Mouse (Mus musculus) MEL-GATA-1-ER (cell line): Measurements from ENCODE around the gene Lmf1.

Experiments used
- DNase-seq: peaks from one replicate; pipeline ENCODE4 v3.0.0-alpha.2; 2012; ENCODE audit warnings: low read depth; ENCODE audit errors: extremely low read depth

Gene Lmf1

DNA sequence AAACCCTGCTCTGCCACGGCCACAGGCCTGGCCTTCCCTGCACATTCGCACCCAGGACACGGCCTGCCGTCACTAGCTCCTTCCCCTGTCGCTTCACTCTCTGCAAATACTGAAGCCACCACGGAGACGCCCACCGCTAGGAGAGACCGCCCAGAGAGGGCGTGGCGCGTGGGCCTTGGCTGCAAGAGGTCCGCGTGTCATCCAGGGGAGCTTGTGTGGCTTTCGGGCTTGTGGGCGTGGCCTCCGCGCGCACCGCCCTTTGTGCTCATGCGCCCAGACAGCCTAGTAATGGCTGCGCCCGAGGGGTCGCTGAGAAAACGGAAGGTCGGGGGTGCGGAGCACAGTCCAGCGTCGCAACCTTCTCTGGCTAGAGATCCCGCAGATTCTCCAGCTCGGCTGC lies at the start of gene Lmf1:
TSS of gene Lmf1 (plus strand) at position 166 of the 400 bp plus-strand sequence.
- DNase-seq, result peak; percentile 87

DNA sequence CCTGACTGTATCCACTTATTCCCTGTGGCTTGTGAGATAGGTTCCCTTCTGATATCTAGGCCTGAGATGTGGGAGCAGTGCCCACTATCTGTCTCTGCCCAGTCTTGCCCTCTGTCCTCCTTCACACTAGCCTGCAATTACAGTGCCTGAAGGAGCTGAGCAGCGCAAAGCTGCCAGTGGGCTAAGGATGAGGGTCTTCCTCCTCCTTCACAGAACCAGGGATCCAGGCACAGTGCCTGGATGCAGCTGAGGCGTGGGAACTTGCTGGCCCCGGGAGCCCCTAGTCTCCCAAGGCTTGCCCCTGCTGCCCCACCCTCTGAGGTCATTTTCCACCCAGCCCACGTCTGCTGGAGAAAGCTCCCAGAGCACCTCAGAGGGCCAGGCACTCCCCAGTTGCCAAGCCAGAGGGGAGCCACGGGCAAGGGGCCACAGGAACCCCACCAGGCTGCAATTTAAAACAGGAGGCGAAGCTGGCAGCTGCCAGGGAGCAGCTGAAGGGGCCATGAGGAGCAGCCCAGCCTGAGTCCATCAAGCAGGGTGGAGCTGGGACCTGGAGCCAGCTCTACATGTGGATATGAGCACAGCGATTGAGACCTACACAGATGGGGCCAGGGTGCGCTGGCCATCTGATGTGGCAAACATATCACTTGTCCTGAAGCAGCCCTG lies 48.4 kb upstream of the Lmf1 start:
- no peak for DNase-seq

DNA sequence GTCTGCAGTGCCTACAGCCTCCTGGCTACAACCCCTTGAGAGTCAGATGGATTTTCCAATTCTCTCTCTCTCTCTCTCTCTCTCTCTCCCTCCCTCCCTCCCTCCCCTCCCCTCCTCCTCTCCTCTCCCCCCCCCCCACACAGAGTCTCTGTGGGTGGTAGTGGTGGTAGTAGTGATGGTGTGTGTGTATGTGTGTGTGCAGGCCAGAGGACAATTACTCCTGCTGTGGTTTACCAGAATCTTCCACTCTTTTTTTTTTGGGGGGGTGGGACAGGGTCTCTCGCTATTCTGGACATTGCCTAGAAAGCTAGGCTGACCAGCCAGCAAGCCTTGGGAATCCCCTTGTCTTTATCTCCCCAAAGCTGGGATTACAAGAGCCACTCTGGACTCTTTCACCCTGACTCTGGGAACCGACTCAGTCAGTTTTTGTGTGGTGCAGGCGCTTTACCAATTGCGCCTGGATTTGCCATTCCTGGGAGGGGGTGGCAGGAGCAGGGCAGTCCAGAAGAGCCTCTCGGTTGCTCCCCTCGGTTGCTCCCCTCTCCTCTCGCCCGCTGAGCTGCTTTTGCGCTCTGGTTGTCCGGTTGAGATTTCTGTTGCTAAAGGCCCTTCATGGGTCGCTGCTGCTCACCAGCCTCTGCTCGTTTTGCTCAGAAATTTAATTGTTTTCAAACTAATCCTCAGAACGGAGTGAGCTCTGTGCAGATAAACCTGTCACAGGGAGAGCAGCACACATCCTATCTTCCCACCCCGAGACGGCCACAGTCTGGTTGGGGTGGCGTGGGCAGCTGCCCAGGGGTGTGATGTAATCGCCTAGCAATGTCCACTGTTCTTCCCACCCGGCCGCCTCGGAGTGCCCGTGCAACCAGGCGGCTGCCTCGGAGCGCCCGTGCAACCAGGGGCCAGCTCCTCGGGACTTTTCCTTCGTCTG lies 39.7 kb upstream of the Lmf1 start:
- no peak for DNase-seq

DNA sequence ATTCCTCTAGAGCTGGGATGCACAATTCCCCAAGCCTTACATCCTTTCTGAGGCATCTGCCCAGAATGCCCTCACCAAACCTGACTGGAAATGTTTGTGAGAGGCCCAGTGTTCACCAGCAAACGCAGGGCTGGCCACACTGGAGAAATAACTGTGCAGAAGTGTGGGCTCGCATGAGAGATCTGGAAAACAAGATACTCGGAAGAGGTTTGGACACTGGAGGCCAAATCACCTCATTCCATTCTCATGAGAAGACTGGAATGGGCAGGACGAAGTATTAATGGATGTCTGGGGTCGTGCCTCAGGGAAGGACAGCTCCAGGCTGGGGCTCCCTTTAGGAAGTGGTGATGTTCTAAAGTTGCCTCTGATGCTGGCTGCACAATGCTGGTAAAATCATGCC lies 38.2 kb upstream of the Lmf1 start:
- DNase-seq, result no peak

DNA sequence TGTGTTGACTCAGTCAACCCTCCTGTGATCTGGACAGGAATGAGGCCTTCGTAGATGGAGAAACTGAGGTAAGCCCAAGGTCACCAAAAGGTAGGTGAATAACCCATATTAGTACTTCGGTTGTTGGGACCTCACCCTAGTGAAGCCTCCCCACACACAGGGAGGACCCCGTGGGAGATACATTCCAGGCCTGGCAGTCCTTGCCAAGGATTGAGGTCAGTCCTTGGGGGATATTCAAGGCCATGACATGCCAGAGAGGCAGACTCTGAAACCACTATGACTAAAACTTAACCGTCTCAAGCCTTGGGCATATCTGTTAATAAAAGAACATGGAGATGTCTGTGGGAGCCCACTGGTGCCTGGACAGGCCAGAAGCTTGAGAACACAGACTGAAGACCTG lies 37.1 kb upstream of the Lmf1 start:
- DNase-seq, result no peak

DNA sequence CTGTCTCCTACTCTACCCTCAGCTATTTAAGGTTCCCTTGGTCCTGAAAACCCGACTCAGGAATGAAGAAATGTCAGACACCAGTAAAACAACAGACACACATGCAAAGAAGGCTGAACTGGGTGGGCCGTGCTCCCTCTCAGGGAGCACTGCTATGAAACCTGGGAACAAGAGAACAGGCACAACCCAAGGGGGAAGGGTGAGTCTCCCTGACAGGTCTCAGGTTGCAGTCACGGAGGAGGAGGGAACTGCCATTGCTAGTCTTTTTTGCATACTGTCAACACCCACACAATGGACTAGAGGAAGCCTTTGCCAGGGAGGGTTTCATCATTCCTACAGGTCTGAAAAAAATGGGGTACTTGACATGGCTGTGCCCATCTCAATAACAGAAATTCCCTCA lies 31.9 kb upstream of the Lmf1 start:
- DNase-seq, result no peak

DNA sequence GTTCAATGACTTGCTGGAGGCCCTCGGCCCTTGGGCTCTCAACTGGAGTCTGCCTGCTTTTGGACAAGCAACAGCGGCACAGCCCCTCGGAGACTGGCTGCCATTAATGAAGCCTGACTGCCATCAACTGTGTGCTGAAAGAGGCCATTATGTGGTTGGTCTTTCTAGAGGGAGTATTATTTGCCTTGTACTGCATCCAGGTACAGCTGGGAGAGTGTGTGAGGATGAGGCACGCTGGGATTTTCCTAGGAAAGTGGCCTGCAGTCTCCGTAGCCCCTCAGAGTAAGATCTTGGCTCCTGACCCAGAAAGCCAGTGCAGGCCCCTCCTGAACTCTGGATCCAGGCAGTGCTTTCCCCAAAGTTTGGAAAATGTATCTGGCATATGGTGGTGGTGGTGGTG lies 28.9 kb upstream of the Lmf1 start:
- DNase-seq, result no peak

DNA sequence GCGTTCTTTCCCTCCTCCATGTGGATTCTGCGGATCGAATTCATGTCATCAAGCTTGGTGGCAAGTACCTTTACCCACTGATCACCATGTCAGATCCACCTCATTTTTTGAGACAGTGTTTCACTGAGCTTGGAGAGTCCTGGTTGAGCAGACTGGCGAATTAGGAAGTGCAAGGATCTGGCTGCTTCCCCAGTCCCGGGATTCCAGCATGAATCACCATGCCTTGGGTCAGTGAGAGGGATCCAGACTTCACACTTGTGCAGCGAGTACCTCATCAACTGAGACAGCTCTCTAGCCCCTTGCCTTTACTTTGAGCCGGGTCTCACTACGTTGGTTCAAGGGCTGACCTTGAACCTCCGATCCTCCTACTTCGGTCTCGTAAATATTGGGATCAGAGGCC lies 27.6 kb upstream of the Lmf1 start:
- no peak for DNase-seq

DNA sequence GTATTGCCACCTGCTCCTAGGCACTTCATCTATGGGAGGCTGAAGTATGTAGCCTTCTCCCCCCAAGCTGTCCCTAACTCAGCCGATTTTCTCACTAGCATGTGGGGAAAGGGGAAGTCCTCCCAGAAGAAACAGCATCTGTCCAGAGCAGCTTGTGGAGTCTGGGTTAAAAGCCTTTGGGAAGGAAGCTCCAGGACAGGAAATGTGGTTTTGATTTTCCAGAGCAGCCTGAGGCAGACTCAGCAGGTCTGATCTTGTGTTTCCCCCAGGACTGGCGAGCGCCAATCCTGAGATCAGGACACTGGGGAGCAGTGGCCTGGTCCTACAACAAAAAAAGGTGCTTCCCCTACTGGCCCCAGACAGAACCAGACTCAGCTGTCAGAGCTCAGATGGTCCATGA lies 23.7 kb upstream of the Lmf1 start:
- no peak for DNase-seq

DNA sequence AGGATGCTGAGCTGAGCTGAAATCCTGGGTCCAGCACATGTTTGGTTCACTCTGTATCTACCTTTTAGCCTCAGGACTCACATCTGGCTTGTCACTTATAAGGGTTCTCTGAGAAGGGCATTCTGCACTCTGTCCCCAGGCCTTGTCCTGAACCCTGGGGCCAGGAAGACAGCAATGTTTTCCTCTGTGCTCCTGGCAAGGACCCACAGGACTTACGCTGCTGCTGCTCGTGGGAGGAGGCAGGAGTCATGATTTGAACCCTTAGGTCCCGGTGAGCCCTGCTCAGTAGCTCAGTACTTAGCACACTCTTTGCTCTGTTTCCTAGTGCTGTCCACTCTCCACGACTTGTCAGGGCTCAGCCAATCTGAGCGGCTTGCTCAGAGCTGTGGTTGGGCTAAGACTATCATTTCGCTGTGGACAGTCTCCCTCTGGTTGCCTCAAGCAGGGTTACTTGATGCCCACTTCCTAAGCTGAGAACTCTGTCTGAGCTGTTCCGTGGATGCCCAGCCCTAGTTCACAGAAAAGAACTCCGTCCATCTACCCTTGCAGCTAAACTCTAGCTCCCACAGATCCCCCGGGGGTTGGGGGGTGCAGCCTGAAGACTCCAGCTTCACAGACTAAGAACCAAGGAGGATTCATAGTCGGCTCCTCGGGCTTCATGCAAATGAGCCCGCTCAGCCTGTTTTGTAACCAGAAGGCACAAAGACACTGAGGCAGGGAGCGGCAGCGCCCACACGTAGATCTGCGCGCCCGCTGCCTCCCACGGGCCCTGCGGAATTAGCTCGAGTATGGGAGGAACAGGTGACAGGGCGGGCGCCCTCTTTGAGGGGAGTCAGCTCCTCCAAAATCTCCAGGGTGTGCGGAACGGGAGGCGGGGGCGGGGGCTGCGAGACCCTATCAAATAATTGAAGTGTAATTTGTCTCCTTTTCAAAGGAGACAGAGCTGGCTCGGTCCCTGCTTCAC lies 22.9 kb upstream of the Lmf1 start:
- DNase-seq, result no peak

DNA sequence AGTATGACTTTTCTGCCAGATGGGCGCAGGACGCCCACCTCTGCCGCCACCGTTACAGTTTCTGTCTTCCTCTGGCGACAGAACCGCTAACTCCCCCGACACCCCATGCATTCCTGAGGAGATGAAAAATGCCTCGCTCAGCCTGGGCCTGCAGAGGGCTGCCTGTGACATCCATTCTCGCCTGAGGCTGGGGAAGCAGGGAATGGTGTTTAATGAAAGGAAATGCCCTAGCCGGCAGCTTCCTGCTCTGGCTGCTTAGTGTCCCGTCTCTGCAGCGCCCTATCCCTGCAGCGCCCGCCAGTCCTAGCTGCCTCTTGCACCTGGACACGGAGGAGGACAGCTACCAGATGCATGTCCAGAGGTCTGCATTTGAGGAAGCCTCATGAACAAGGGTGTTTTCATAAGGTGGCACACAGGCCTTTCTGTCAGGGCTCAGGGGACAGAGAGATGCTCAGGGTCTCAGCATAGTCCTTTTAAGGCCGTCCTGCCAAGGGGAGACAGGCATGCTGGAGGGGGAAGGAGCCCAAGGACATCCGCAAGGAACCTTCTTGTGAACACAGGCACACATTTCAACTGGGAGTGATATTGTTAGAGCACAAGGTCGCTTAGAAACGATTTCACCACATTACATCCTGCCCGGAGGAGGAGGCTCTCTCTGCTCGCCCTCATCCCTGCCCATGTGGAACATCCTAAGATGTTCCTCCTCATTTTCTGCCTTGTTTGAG lies 22.1 kb upstream of the Lmf1 start:
- no peak for DNase-seq

DNA sequence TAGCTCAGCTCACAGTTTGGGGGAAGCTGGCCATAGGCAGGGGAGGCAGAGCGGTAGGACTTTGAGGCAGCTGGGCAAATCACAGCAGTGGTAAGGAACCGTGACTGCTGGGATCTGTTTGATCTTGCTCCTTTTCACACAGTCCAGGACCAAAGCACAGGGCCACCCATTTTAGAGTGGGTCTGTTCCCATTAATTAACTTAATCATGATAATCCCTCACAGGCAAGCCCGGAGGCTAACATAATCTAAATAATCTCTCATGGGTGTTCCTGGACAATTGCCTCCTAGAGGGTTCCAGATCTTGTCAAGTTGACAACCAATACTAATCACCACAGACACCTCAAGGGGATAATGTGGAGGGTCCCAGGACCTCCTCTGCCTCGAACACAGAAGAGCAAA lies 19.3 kb upstream of the Lmf1 start:
- no peak for DNase-seq

DNA sequence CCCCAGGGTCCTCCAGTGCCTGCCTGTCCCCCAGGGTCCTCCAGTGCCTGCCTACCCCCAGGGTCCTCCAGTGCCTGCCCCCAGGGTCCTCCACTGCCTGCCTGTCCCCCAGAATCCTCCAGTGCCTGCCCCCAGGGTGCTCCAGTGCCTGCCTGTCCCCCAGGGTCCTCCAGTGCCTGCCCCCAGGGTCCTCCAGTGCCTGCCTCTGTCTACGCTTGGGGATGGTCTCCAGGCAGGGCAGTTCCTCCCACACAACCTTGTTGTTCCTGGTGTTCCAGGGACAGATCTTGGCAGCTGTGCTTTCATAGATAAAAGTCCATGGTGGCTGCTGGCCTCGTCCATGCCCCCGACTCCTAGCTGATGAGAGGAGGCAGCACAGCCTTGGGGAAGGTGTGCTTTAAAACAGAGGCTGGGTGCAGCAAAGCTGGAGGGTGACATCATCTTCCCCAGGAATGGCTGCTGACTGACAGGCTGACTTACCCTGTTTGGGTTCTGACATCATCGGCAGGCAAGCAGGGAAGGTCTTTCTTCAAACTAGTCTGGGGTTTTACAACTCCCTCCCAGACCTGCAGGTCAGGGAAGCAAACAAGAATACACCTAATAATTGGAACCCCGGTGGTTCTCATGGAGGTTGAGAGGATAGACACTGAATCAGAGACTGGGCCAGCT lies 18.2 kb upstream of the Lmf1 start:
- DNase-seq, result no peak

DNA sequence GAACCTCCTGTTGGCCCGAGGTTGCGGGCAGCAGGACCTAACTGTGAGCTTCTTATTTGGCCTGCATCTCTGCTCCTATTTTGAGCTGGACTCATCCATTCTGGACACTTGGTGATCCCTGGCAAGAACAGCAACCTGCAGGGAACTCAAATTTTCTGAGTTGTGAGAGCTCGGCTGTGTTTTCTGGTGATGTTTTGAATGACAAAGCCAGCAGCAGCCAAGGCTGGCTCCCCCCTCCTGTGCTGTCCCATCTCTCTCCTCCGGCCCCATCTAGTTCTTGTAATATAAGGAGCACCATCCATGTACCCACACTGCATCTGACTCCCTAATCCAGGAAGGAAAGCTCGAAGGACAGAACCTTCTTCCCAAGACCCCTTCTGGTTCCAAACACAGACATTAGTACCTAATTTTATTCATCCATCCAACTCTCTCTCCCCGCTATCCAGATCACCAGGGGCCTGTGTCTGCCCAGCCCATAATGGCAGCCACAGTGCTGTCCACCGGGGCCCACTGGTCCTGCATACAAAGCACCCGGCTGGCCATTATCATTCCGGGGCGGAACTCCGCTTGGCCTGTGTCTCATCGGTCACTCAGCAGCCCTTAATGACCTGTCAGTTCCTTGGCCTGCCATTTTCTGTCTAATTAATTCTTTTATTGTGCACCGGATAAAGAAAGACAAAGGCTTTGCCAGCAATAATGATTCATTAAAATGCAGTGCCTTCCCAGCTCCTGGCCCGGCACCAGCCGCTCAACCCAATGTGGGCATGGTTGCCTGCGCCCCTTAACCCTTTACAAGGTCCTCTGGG lies 17.5 kb upstream of the Lmf1 start:
- no peak for DNase-seq

DNA sequence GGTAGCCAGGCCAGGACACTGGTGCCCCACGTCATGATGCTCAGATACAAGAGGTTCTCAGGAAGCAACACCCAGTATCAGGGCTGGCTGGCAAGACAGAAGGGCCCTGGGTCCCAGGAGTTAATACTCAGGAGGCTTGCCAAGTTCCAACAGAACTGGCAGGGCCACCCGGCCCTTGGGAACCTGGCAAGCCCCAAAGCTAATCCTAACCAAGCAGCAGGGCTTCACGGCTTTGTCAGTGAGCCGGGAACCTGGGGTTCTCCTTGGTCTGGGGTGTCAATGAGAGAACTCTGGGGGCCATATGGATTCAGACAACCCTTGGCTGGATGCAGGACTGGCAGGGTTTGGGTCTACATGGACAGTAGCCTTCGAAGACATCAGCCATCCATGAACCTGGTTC lies 14.4 kb upstream of the Lmf1 start:
- DNase-seq, result no peak

DNA sequence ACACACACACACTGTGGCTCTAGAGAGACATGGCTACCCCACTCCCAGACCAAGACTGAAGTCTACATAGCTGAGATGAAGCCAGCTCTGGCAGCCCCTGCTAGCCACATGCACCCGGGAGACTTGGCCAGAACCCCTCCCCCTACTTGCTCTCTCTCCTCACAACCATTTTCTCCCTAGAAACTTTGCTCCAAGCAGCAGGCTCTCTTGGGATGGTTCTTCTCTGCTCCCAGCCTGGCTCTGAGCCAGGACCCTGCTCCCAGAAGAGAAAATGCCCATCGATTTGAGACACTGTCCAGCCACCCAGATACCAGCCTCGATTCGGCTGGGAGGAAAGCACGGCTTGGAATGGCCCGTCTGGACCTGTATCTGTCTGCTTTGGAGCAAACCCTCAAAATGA lies 13.6 kb upstream of the Lmf1 start:
- no peak for DNase-seq

DNA sequence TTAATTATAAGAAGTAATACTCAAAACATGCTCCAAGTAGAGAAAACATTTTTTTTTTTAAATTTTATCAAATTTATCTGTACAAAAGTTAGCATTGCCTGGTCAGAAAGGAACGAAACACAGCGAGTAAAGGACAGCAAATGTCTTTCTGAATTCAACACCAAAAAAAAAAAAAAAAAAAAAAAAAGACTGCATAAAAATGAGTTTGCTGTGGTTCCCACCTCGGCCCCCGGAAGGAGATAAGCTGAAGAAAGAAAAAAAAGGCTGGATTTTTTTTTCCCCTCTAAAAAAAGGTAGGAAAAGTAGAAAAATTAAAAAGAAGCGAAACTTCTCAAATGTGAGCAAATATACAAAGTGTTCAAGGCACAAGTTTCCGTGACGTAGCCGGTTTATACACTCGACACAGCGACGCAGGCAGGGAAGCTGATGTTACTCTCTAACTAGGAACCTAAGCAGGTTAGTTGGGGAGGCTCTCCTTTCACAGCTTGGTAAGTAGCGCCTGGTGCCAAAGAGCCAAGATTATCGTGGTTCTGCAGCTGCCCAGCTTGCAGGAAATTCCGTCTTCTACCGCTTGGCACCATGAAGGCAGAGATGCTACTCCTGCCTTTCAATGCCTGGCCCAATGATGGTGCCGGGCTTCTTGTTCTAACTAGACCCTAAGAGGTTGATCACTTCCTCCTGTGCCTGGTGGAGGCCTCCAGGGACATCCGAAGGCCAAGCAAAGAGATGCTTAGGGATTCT lies 12.9 kb upstream of the Lmf1 start:
- no peak for DNase-seq

DNA sequence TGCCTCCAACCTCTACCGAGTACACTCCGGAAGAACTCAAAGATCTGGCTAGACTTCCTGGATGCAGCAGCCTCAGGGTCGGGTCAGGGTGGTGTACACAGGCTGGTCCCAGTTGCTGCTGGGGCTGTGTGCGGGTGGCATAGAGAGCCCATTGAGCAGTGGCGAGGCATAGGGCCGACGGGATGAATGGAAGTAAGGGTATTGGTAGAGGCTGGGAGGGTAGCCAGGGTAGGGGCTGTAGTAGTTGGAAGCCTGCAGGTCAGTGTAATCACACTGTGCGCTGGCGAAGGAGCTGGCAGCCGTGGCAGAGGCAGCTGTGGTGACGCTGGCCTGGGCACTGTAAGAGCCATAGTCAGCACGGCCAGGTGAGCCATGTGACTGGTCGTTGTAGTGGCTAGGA lies 11.6 kb upstream of the Lmf1 start:
- no peak for DNase-seq

DNA sequence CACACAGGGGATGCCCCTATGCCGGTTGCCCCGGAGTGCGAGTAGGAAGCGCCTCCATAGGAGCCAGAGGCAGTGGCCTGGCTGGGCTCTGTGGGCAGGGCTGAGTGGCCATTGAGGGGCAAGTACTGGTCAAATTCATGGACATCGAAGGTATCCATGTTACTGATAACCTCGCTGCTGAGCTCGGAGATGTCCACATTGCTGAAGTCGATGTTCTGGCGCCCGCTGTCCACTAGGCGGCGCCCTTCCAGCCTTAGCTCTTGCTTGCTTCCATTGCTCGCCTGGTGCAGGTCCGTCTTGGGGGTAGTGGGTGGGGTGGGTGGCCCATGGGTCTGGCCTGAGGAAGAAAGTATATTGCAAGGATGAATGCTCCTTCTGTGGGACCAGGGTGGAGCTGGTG lies 11.1 kb upstream of the Lmf1 start:
- peak; percentile 17 for DNase-seq
